Mouse (Mus musculus): ENCODE data around the gene Ptpn14. TPM values are rescaled to one million over a fixed set of nuclear protein-coding genes. Genes with fewer than 3 reads are reported as not detected.

The Ptpn14 gene
- total RNA-seq, 2 experiments from 2014 or later = 0.37 to 1.1 TPM

GRCm38 (mm10) chr1:189860942-189861315 is 132.9 kb downstream of the Ptpn14 start:
- 0 out of 2 replicates have a peak, but pooled peaks have one; percentile 3 for ATAC-seq (replicated peaks; ENCODE audit: poor library complexity)

GRCm38 (mm10) chr1:189863727-189864126 is 135.7 kb downstream of the Ptpn14 start:
- no peak for ATAC-seq (replicated peaks; ENCODE audit: poor library complexity)

- ATAC-seq (replicated peaks; ENCODE audit: poor library complexity) = no peak
Observed at GRCm38 (mm10) chr1:189864301-189864700, 136.2 kb downstream of the Ptpn14 start.

- no peak for ATAC-seq (replicated peaks; ENCODE audit: poor library complexity)
Observed at GRCm38 (mm10) chr1:189864846-189865560, 136.9 kb downstream of the Ptpn14 start.

GRCm38 (mm10) chr1:189866621-189867020 is 138.6 kb downstream of the Ptpn14 start:
- ATAC-seq (replicated peaks; ENCODE audit: poor library complexity) = peak; percentile 32

- ATAC-seq (replicated peaks; ENCODE audit: poor library complexity) = peak; percentile 16
Observed at GRCm38 (mm10) chr1:189867034-189867433, 139.0 kb downstream of the Ptpn14 start.

- ATAC-seq (replicated peaks; ENCODE audit: poor library complexity) = peak; percentile 12; the same call in 1 of the 2 replicates
Observed at GRCm38 (mm10) chr1:189867497-189867896, 139.4 kb downstream of the Ptpn14 start.

- ATAC-seq (replicated peaks; ENCODE audit: poor library complexity) = peak; percentile 20
Observed at GRCm38 (mm10) chr1:189868036-189868435, 140.0 kb downstream of the Ptpn14 start.

GRCm38 (mm10) chr1:189869651-189870270 is 141.7 kb downstream of the Ptpn14 start:
- no peak for ATAC-seq (replicated peaks; ENCODE audit: poor library complexity)

GRCm38 (mm10) chr1:189870539-189870938 is 142.5 kb downstream of the Ptpn14 start:
- peak; percentile 47 for ATAC-seq (replicated peaks; ENCODE audit: poor library complexity)

- peak; percentile 10; the same call in 1 of the 2 replicates for ATAC-seq (replicated peaks; ENCODE audit: poor library complexity)
Observed at GRCm38 (mm10) chr1:189871625-189872024, 143.6 kb downstream of the Ptpn14 start.

- no peak for ATAC-seq (replicated peaks; ENCODE audit: poor library complexity)
Observed at GRCm38 (mm10) chr1:189872050-189872449, 144.0 kb downstream of the Ptpn14 start.

- ATAC-seq (replicated peaks; ENCODE audit: poor library complexity) = no peak
Observed at GRCm38 (mm10) chr1:189873591-189873990, 145.5 kb downstream of the Ptpn14 start.

- ATAC-seq (replicated peaks; ENCODE audit: poor library complexity) = no peak; the same call in 1 of the 2 replicates
Observed at GRCm38 (mm10) chr1:189875439-189875861, 147.4 kb downstream of the Ptpn14 start.

GRCm38 (mm10) chr1:189876162-189876561 is 148.1 kb downstream of the Ptpn14 start:
- ATAC-seq (replicated peaks; ENCODE audit: poor library complexity) = no peak

- no peak for ATAC-seq (replicated peaks; ENCODE audit: poor library complexity)
Observed at GRCm38 (mm10) chr1:189879212-189879611, 151.1 kb downstream of the Ptpn14 start.

GRCm38 (mm10) chr1:189879965-189880364 is 151.9 kb downstream of the Ptpn14 start:
- no peak for ATAC-seq (replicated peaks; ENCODE audit: poor library complexity)

- no peak for ATAC-seq (replicated peaks; ENCODE audit: poor library complexity)
Observed at GRCm38 (mm10) chr1:189880745-189881144, 152.7 kb downstream of the Ptpn14 start.

- peak; percentile 51 for ATAC-seq (replicated peaks; ENCODE audit: poor library complexity)
Observed at GRCm38 (mm10) chr1:189882886-189883285, 154.8 kb downstream of the Ptpn14 start.

GRCm38 (mm10) chr1:189883531-189884170 is 155.6 kb downstream of the Ptpn14 start:
- ATAC-seq (replicated peaks; ENCODE audit: poor library complexity) = peak; percentile 62

GRCm38 (mm10) chr1:189884951-189885350 is 156.9 kb downstream of the Ptpn14 start:
- no peak for ATAC-seq (replicated peaks; ENCODE audit: poor library complexity)

GRCm38 (mm10) chr1:189885975-189886374 is 157.9 kb downstream of the Ptpn14 start:
- ATAC-seq (replicated peaks; ENCODE audit: poor library complexity) = peak; percentile 26

Data from megakaryocyte progenitor cell, adult 5-6 weeks (primary cell).